Comparison of ENCODE assay signal across 19 mouse cellular contexts in genomic region chr8:54275487-54275886, GRCm38 (mm10).
DNase-seq lines count a peak whose midpoint lies in the region; ATAC-seq and TF ChIP-seq lines count a peak whose summit lies in the region.
"Had no signal": no experiment of that assay in that cellular context is flagged by ENCODE, and none has a peak within 500 bp of the region (broad histone marks: within the 10 kb centered on the region; RNA-seq: fewer than 3 reads in every experiment).

No protein-coding gene starts in this region.

- no peak overlapping the region for H3K27ac ChIP-seq in heart, embryonic 12.5 days (ENCODE audit: poor library complexity, severe bottlenecking)
- H3K27ac ChIP-seq in CH12.LX (ENCODE audit: insufficient read depth, low read depth): no peak overlapping the region
- H3K27ac ChIP-seq: hindbrain, embryonic 12.5 days; layer of hippocampus, adult 2 months; midbrain, embryonic 10.5 days had no signal

- no peak for DNase-seq in heart, postnatal 14 days
- peak; percentile 1 for DNase-seq in CH12.LX (ENCODE audit: extremely low read depth)
- peak; percentile 36 for DNase-seq in fibroblast of lung, adult 2 months (ENCODE audit: low read depth)
- DNase-seq in lung, postnatal 4 days: no peak
- no peak for DNase-seq in testis, postnatal 14 days (ENCODE audit: low spot score)
- DNase-seq: cerebellum, adult 2 months; gastrocnemius, postnatal 36 days; kidney, adult 18-20 months; kidney, postnatal 14 days; lung, adult 18-20 months; right cerebral cortex, postnatal 4 days; thymus, postnatal 4 days had no signal

- no peak overlapping the region for H3K4me2 ChIP-seq in heart, embryonic 12.5 days
- no peak overlapping the region for H3K4me2 ChIP-seq in CH12.LX (ENCODE audit: insufficient read depth, low read depth, poor library complexity, severe bottlenecking)
- H3K4me2 ChIP-seq: hindbrain, embryonic 12.5 days had no signal

- no peaks in the 10 kb centered on the region for H3K27me3 ChIP-seq in heart, embryonic 12.5 days (replicated peaks)
- no peaks in the 10 kb centered on the region for H3K27me3 ChIP-seq in CH12.LX (replicated peaks)
- H3K27me3 ChIP-seq: hindbrain, embryonic 12.5 days had no signal

- 0 out of 2 replicates have a peak, but pooled peaks cover 4% of the 10 kb centered on the region for H3K4me1 ChIP-seq in heart, embryonic 12.5 days (replicated peaks)
- no peaks in the 10 kb centered on the region for H3K4me1 ChIP-seq in CH12.LX (ENCODE audit: control insufficient read depth in 1 of 2, insufficient read depth in 2 of 2)
- H3K4me1 ChIP-seq: hindbrain, embryonic 12.5 days; midbrain, embryonic 10.5 days had no signal

- 14% methylated on average over 1 of the region's 1 CpGs for WGBS in heart, embryonic 12.5 days

- dilution Hi-C loops in CH12.LX (cut with MboI; ENCODE audit: extremely low pct_ligation_motif_present, extremely low pct_unique_long_range_greater_than_20kb, low sequenced_read_pairs): no loop called here

- intact Hi-C loops in heart, postnatal 14 days (cut with DNase I): no loop called here

- no peaks in the 10 kb centered on the region for H3K9me3 ChIP-seq in heart, embryonic 12.5 days (replicated peaks)
- H3K9me3 ChIP-seq in CH12.LX (replicated peaks; ENCODE audit: low read length): no peaks in the 10 kb centered on the region
- H3K9me3 ChIP-seq: hindbrain, embryonic 12.5 days; midbrain, embryonic 10.5 days had no signal

- TF ChIP-seq CTCF in CH12.LX (conservative IDR thresholded peaks at IDR 0.05 in 1 of 2, IDR thresholded peaks at IDR 0.05 in 1 of 2; ENCODE audit: low read depth in 2 of 2, low read length in 2 of 2): no peak

- in situ Hi-C loops in CH12.LX (cut with MboI; ENCODE audit: low pct_ligation_motif_present, low pct_unique_long_range_greater_than_20kb, low sequenced_read_pairs): no loop called here

- no peaks in the 10 kb centered on the region for H3K36me3 ChIP-seq in heart, embryonic 12.5 days
- H3K36me3 ChIP-seq in CH12.LX (replicated peaks in 1 of 2; ENCODE audit: control insufficient read depth in 1 of 2, insufficient read depth in 1 of 2, low read length in 1 of 2): no peaks in the 10 kb centered on the region
- H3K36me3 ChIP-seq: hindbrain, embryonic 12.5 days; midbrain, embryonic 10.5 days had no signal

- TF ChIP-seq EP300 in CH12.LX (IDR thresholded peaks at IDR 0.05; ENCODE audit: low read length): no peak

- ATAC-seq in heart, embryonic 12.5 days (ENCODE audit: insufficient number of reproducible peaks, low FRiP score): peak; percentile 61; the same call in 1 of the 2 replicates
- ATAC-seq in hematopoietic stem cell, adult 5-6 weeks (replicated peaks in 1 of 2; ENCODE audit: insufficient read depth in 1 of 2, low FRiP score in 2 of 2, low TSS enrichment in 1 of 2, low read depth in 1 of 2, poor library complexity in 2 of 2, severe bottlenecking in 2 of 2): peak; percentile 86 to 98
- no peak for ATAC-seq in granulocyte monocyte progenitor cell, adult 5-6 weeks (replicated peaks; ENCODE audit: poor library complexity, severe bottlenecking)
- ATAC-seq: forebrain, embryonic 16.5 days had no signal

- no peak for TF ChIP-seq RAD21 in CH12.LX (IDR thresholded peaks at IDR 0.05; ENCODE audit: low read depth, low read length)

- H3K79me2 ChIP-seq in CH12.LX (replicated peaks; ENCODE audit: control insufficient read depth, extremely low read depth, insufficient read depth, poor library complexity, severe bottlenecking): no peaks in the 10 kb centered on the region

- TF ChIP-seq POLR2A in CH12.LX (IDR thresholded peaks at IDR 0.05; ENCODE audit: low read depth, low read length): no peak

- no peak overlapping the region for H3K4me3 ChIP-seq in heart, embryonic 12.5 days
- H3K4me3 ChIP-seq in CH12.LX (replicated peaks in 1 of 3; ENCODE audit: low read depth in 2 of 3, low read length in 2 of 3, poor library complexity in 1 of 3): no peak overlapping the region
- H3K4me3 ChIP-seq: hindbrain, embryonic 12.5 days; layer of hippocampus, adult 2 months; midbrain, embryonic 10.5 days had no signal

- H3K9ac ChIP-seq in heart, embryonic 12.5 days: no peak overlapping the region
- H3K9ac ChIP-seq in CH12.LX (ENCODE audit: insufficient read depth, low read depth): no peak overlapping the region
- H3K9ac ChIP-seq: hindbrain, embryonic 12.5 days had no signal

TF ChIP-seq in CH12.LX, 34 proteins besides CTCF, POLR2A, EP300 and RAD21:
- TF ChIP-seq HCFC1 (IDR thresholded peaks at IDR 0.05; ENCODE audit: low read depth, low read length) (no peak), PAX5 (IDR thresholded peaks at IDR 0.05; ENCODE audit: low read length) (no peak), GABPA (IDR thresholded peaks at IDR 0.05; ENCODE audit: insufficient replicate concordance, low read depth, low read length) (no peak), BHLHE40 (IDR thresholded peaks at IDR 0.05; ENCODE audit: low read depth, low read length) (no peak), E2F4 (IDR thresholded peaks at IDR 0.05; ENCODE audit: insufficient replicate concordance, low read depth, low read length) (no peak), USF1 (IDR thresholded peaks at IDR 0.05; ENCODE audit: low read depth, low read length) (no peak), MAFK (IDR thresholded peaks at IDR 0.05; ENCODE audit: insufficient replicate concordance, low read length) (no peak), CHD2 (IDR thresholded peaks at IDR 0.05; ENCODE audit: low read length) (no peak), MEF2A (IDR thresholded peaks at IDR 0.05; ENCODE audit: borderline replicate concordance, low read depth, low read length) (no peak), JUN (IDR thresholded peaks at IDR 0.05; ENCODE audit: insufficient read depth, low read depth, low read length) (no peak), MXI1 (IDR thresholded peaks at IDR 0.05; ENCODE audit: low read depth, low read length) (no peak), MYC (IDR thresholded peaks at IDR 0.05; ENCODE audit: low read depth, low read length) (no peak), JUND (conservative IDR thresholded peaks at IDR 0.05; ENCODE audit: low read depth, low read length) (no peak), RCOR1 (conservative IDR thresholded peaks at IDR 0.05; ENCODE audit: low read depth, low read length) (no peak), ZNF384 (IDR thresholded peaks at IDR 0.05; ENCODE audit: low read depth, low read length) (no peak), UBTF (IDR thresholded peaks at IDR 0.05; ENCODE audit: low read depth, low read length) (no peak), MAX (IDR thresholded peaks at IDR 0.05; ENCODE audit: low read length) (no peak)

Comparison
In these comparisons a context has a peak if more than half of its experiments do, and no peak if none do; other contexts are left out.
1. DNase-seq: peak in CH12.LX (single experiment) and fibroblast of lung, adult 2 months (single experiment); none in heart, postnatal 14 days (0 of 2), lung, postnatal 4 days (0 of 2) and testis, postnatal 14 days (single experiment).